Mouse (Mus musculus) testis, adult 2 months (tissue): ENCODE measurements around the gene Gm20388.

ENCODE experiments used
- CTCF ChIP-seq: fragments of 200-500 bp; IDR thresholded peaks from 2 replicates; pipeline ENCODE4 v1.5.1; 2012; ENCODE audit warnings: low read depth, mild to moderate bottlenecking, inconsistent platforms, low read length, moderate library complexity; ENCODE audit not compliant: control insufficient read depth, insufficient read depth, insufficient replicate concordance
- POLR2A ChIP-seq: fragments of 200-500 bp; IDR thresholded peaks from 2 replicates; pipeline ENCODE4 v1.6.1; 2012; ENCODE audit warnings: low read depth, mild to moderate bottlenecking, inconsistent platforms, low read length, moderate library complexity; ENCODE audit not compliant: control insufficient read depth

DNA sequence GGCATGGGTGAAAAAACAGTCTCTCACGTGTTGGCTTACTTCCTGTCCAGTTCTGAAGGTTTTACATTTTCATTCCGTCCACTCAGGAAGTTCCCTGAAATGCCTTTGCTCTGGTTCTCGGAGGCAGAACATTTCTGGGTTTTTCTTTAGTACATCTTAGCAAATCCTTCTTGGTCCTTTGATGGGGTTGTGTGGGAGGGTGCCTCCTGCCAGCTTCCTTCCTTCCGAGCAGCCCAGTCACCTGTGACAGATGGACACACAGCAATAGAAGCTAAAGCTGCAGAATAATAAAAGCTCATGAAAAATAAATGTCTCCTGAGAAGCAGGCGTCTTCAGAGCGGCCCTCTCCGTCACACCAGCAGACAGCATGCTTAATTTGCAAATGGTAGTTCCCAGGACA lies 4168.3 kb downstream of the Gm20388 start:
- TF ChIP-seq CTCF (no peak), POLR2A (no peak)
